ENCODE assay signal across 18 mouse cellular contexts in genomic region chr12:118381013-118381412, GRCm38 (mm10).
"Had no signal": no experiment of that assay in that cellular context is flagged by ENCODE, and none has a peak within 500 bp of the region (broad histone marks: within the 10 kb centered on the region; RNA-seq: fewer than 3 reads in every experiment).

No protein-coding gene starts in this region.

- DNase-seq: liver, postnatal 0 days; lung, adult 2 months; lung, postnatal 14 days; lung, postnatal 36 days; right cerebral cortex, postnatal 14 days; thymus, adult 2 months; thymus, postnatal 25 days; thymus, postnatal 4 days had no signal

- H3K4me2 ChIP-seq: liver, embryonic 15.5 days; lung, embryonic 15.5 days; midbrain, embryonic 11.5 days; midbrain, embryonic 13.5 days; midbrain, embryonic 15.5 days; neural tube, embryonic 12.5 days; stomach, embryonic 15.5 days had no signal

- ATAC-seq: liver, postnatal 0 days; lung, postnatal 0 days; midbrain, embryonic 13.5 days; midbrain, embryonic 15.5 days had no signal

- H3K4me1 ChIP-seq: liver, embryonic 15.5 days; lung, embryonic 15.5 days; midbrain, embryonic 13.5 days; midbrain, embryonic 15.5 days; neural tube, embryonic 12.5 days; stomach, embryonic 15.5 days had no signal

- H3K9ac ChIP-seq: liver, embryonic 15.5 days; liver, postnatal 0 days; lung, embryonic 15.5 days; midbrain, embryonic 13.5 days; midbrain, embryonic 15.5 days; neural tube, embryonic 12.5 days; stomach, embryonic 15.5 days had no signal

- H3K36me3 ChIP-seq: liver, embryonic 15.5 days; lung, embryonic 15.5 days; midbrain, embryonic 13.5 days; midbrain, embryonic 15.5 days; neural tube, embryonic 12.5 days; stomach, embryonic 15.5 days had no signal

- H3K4me3 ChIP-seq: liver, embryonic 15.5 days; lung, embryonic 15.5 days; megakaryocyte, embryonic 14.5 days; midbrain, embryonic 13.5 days; midbrain, embryonic 15.5 days; neural tube, embryonic 12.5 days; stomach, embryonic 15.5 days had no signal

- H3K27me3 ChIP-seq: liver, embryonic 15.5 days; lung, embryonic 15.5 days; megakaryocyte, embryonic 14.5 days; midbrain, embryonic 13.5 days; midbrain, embryonic 15.5 days; neural tube, embryonic 12.5 days; stomach, embryonic 15.5 days had no signal

- H3K9me3 ChIP-seq: liver, embryonic 15.5 days; lung, embryonic 15.5 days; megakaryocyte, embryonic 14.5 days; midbrain, embryonic 13.5 days; midbrain, embryonic 15.5 days; neural tube, embryonic 12.5 days; stomach, embryonic 15.5 days had no signal

- H3K27ac ChIP-seq: liver, embryonic 15.5 days; lung, embryonic 15.5 days; macrophage; midbrain, embryonic 13.5 days; midbrain, embryonic 15.5 days; neural tube, embryonic 12.5 days; stomach, embryonic 15.5 days had no signal
